Mouse (Mus musculus) CD4-positive, CD25-positive, alpha-beta regulatory T cell, adult 2 months (primary cell): ENCODE data around the gene Gm4858.
"Not testable (repeated sequence)": the region's sequence is repeated elsewhere in the genome, so short reads cannot be mapped to it uniquely, and the experiment has no call there.

Experiments
- DNase-seq: peaks from one replicate; pipeline ENCODE4 v3.0.0-alpha.2; 2012; ENCODE audit warnings: low read depth, low spot score

Gene Gm4858

DNA sequence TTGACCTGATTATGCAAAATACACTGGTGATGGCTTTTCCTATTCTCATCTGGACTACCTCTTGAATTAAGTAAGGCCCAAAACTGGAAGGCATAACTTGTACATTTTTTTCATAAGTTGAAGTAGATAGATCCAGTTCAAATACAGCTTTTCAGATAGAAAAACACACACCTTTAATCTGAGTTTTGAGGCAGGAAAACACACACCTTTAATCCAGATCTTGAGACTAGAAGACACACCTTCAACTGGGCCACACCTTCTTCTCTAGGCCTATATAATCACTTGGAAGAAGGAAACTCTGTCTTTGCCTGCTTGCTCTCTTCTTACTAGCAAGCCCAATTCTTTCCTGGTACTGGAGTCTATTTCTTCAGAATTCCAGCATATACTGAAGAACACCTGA lies at the start of gene Gm4858:
Gene Gm4858, plus strand, starts transcription at position 301 of the 400 bp plus-strand sequence.
- DNase-seq, result not testable (repeated sequence)

DNA sequence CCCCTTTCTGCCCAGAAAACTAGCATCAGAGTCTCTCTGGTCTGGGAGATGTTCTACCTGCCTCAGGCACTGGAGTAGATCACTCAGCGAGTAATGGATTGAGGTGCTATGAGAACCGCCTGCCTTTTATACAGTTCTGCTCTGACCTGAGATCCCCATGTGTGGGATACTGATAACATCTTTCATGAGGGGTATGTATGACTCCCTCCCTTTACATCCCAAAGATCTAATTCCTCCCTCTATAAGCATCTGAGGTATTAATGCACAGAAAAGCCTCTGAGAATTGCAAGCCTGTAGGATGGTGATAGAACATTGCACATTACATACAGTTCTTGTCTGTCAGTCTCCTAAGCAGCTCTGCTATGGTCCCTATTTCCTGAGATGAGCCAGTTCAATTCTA lies 49.7 kb upstream of the Gm4858 start, which contains the start of gene Lce1m:
Gene Lce1m, minus strand, starts transcription at position 101 of the 400 bp plus-strand sequence.
- DNase-seq, result no peak

DNA sequence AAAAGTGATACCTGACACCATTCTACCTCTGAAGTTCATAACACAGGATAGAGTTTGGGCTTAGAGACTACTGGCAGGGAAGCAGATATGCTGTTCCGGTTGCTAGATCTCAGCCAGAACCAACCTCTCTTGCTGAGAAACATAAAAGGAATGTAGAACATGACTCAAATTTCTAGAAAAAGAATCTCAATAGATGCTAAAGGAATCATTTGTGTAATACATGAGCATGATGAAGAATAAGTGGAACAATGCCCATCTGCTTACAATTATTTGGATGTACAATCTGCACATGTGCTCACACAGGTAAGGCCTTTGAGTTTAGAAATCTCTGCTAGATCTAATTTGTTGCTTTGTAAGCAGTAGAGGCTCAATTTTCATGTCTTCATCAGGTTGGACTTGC lies 47.5 kb upstream of the Gm4858 start:
- DNase-seq, result no peak

DNA sequence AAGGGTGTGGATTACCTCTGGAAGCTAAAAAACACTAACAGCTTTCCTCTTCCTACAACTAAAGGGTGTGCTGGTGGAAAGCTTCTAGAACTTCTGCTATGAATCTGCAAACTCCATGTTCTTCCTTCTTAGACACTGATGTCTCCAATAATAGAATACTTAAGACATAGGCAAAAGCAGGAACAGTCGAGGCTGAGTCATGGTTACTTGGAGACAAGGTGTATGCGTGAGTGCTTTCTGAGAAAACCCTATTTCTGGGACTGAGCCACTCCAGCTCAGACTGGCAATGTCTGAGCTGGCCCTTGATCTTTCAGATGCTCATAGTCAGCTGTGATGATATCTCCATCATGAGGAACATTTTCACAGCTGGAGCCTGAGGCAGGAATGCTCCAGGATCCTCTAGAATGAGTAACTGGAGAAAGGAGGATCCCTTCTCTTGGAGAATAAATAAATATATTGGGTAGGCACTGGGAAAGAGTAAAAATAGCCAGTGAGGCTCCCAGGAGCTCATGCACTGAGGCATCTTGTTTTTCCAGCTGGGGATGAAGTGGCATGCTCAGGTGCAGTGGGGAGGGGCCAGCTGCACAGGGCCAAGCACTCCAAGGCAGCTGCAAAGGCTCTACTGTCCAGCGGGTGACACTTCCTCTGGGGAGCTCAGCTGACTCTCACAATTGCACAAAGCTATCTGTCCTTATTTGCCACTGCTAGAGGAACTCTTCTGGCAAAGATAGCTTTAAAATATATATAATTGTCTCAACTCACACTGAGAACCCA lies 45.0 kb upstream of the Gm4858 start:
- no peak for DNase-seq

DNA sequence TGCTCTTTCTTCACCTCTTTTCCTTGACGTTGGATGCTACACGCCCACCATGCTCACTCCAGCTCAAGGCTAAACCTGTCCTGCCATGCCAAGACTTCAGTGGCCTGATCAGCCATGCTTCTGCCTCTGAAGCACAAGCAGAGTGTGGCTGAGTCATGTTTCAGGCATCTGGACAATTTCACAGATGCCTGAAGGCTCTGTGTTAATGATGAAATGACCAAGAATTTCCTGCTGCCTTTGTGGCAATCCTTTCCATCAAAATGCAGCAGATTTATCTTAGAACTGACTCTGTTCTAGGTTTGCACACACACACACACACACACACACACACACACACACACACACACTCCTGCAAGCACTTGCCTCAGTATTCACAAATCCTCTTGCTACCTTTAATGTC lies 43.1 kb upstream of the Gm4858 start:
- no peak for DNase-seq

DNA sequence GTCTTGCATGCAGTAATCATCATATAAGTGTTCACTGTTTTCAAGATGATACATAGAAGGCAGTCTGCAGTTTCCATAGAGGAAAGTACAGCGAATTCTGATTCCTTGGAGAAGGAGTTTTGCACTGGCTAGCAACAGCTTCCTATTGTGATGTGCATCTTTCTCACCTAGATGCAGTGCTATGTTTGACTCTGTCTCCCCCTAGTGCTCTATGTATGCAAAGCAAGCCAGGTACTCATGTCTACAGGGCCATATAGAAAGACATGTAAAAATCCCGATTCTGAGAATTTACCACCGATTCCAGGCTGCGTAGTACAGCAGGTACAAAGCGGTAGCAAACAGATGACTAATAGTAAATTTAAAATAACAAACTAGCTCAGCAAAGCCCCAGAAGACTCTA lies 37.2 kb upstream of the Gm4858 start:
- peak; percentile 3 for DNase-seq

DNA sequence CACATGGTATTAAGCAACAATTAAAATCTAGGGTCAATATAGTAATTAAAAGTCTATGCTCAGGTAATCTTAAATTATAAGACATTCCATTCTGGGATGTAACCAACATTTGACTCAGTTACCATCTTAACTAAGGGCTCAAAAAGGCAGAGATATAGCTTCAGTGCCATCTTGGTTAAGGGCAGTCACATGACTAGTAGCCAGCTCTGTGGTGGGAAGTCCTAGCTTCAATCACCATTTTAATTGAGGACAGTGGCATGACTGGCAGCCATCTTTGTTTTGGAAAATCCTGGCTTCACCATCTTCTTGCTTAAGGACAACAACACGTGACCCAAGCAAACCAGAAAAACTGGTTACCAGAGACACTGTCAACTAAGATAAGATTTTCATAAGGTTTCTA lies 18.4 kb upstream of the Gm4858 start:
- no peak for DNase-seq

DNA sequence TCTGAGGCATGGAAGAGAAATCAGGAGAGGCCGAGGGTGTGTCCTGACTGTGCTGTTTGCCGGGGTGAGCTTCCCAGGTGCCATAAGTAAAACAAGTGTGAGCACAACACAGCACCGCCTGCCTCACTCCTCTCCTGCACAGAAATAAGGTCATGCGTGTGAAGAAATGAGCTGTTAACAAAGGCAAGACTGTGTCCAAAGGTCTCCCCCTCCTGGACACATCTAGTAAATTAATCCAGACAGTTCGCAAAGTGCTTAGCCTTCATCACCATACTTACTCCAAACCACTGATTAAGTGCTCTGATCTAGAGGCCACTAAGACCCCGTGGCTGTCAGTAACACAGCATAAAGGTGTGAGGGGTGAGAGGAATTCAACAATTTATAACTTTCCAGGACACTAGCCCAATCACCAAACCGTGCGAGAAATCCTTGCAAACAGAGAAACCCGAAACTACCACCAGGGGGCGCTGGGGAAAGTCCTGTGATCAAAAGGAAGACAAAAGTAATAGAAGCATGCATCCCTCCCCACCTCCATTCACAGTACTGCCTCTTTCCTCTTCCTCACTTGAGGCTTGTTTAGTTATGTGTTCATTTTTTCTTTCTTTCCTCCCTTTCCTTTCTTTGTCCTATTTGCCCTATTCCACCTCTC lies 15.7 kb upstream of the Gm4858 start:
- DNase-seq, result peak; percentile 2

DNA sequence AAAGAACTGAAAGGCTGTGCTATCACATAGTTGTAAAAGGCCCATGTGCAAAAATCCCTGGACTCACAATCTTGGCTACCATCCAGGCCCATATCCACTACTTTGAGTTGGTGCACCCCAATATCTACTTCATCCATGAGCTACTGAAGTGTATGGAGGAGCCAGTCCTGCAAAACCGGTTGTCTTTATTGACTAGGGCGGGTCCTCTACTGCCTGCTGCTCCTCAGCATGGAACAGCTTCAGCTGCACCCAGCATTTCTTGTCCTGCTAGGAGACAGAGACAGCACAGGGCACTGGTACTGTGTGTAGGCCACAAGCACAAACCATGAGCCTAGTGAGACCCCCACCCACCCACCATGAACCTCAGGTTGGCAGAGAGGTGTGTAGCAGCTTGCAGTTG lies 18.0 kb downstream of the Gm4858 start:
- no peak for DNase-seq

DNA sequence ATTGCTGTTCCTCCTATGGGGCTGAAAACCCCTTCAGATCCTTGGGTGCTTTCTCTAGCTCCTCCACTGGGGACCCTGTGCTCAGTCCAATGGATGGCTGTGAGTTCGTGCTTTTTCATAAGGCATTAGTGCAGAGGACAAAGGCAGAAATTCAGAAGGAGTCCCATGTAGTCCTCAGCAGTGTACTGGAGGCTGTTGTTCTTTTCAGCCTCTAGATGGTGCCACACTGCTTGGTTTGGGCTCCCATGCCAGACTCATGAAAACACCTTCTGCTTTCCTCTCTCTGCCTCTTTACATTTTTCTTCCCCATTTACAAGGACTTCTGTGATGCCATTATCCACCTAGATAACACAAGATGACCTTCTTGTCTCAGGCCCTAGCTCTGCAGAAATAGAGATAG lies 25.0 kb downstream of the Gm4858 start:
- DNase-seq, result not testable (repeated sequence)

DNA sequence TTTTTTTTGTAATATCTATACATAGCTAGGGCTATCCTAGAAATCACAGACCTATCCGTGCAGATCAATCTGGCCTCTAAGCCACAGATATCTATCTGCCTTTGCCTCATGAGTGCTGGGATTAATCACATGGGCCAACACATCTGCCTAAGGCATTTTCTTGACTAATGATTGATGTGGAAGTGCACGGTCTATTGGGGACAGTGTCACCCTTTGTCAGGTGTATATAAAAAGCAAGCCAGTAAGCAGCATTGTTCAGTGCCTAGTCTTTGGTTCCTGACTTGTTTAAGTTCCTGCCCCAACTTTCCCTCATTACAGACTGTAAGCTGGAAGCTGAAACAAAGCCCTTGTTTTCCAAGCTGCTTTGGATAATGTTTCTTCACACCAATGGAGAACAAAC lies 27.8 kb downstream of the Gm4858 start:
- DNase-seq, result no peak

DNA sequence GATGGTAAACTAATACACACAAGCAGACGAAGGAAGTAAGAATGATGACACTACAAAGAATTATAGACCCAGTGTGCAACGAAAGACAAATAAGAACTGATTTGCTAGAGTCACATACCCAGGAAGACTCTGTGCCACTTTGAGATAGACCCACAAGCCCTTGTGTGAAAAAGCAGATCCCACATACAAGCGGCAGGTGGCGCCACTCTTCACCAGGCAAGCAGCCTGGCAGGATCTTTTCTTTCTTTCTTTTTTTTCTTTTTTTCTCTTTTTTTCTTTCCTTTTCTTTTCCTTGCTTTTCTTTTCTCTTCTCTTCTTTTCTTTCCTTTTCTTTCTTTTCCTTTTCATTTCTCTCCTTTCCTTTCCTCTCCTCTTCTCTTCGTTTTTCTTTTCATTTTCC lies 43.0 kb downstream of the Gm4858 start:
- DNase-seq, result peak; percentile 24

DNA sequence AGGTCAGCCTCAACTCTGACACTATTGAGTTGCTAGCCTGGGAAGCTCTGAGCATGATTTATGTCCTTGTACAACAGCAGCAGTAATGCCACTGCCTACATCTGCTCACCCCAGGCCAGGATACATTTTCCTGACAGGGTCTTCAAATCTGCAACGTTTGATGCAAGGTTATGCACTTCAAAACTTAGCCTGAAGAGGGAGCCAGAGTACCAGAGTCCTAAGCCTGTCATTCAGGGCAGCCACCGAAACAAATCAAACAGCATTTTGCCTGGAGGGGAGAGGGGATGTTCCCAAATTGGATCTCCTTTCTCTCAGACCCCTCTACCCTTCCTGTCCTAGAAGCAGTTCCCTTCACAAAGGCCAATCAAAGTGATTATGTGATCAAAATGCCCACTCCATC lies 45.9 kb downstream of the Gm4858 start:
- DNase-seq, result peak; percentile 23

DNA sequence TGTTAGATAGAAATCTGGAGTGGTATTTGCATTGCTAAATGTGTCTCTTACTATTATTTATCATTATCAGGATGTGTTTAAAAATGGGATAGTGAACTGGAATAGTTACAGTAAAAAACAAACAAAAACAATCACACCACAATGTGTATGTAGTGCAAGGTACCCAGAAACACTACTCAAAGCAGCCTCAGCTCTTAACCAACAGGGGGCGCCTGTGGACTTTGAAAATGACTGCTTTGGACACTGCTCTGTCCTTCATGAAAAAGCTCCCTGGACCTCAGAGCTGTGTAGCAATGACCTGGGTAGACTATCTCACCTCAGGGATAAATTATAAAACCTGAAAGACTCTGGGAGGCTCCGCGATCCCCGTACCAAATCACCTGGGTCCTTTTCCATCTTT lies 50.5 kb downstream of the Gm4858 start:
- DNase-seq, result no peak
